Mouse (Mus musculus) kidney, adult 11 months (tissue): ENCODE results near the gene Bscl2.
"Not testable (repeated sequence)": the region's sequence is repeated elsewhere in the genome, so short reads cannot be mapped to it uniquely, and the experiment has no call there.

ENCODE experiments used
- DNase-seq: peaks from one replicate; pipeline ENCODE4 v3.0.0; 2022

The Bscl2 gene

GRCm38 (mm10) chr19:8872266-8872840 lies 35.1 kb downstream of the Bscl2 start:
- DNase-seq, result no peak

DNA sequence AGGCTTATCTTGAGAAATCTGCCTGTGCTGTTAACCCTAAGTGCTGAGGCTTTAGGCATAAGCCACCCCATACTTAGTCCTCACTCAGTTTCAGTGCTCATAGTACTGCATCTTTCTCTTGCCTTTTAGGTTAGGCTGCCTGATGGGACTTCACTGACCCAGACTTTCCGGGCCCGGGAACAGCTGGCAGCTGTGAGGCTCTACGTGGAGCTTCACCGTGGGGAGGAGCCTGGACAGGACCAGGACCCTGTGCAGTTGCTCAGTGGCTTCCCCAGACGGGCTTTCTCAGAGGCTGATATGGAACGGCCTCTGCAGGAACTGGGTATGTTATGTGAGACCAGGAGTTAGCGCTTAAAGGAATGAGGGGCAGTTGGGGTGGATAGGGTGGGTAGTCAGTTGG lies 37.8 kb downstream of the Bscl2 start:
- no peak for DNase-seq

- DNase-seq, result peak; percentile 91
Measured at GRCm38 (mm10) chr19:8880311-8881033, 43.2 kb downstream of the Bscl2 start, which contains the start of gene Uqcc3. Uqcc3 (minus strand) TSS chr19:8880923.

GRCm38 (mm10) chr19:8881034-8881392 lies 43.7 kb downstream of the Bscl2 start:
- no peak for DNase-seq

- no peak for DNase-seq
Measured at GRCm38 (mm10) chr19:8883616-8884015, 46.3 kb downstream of the Bscl2 start, which contains the start of the genes Lbhd1 and Gm49403. Lbhd1 (plus strand) TSS chr19:8883732. Gm49403 (plus strand) TSS chr19:8883930.

DNA sequence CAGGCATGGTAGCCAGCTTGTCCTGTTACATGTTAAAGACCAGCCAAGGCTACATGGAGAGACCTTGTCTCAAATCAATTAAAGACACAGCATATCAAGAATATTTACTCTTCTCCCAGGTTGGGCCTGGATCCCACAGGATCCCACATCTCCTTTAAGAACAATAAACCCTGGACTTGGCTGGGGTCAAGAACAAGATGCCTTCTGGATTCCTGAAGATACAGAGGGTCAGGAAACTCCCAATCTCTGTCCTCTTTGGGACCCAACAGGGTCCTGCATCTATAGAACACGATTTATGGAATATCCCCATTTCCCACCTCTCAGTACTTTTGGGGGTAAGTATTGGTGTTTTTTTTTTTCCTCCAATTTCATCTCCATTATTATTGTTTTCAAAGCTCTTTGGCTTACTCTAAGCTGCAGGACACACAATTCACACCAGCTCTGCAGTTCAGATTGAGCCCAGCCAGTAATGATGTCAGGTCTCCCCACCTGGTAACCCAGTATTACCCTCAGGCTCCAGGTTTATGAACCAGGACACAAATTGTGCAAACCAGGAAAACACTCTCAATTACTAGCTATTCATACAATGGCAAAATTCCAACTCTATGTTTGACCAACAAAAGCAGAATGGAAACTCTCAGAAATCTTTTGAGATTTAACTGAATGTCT lies 49.8 kb downstream of the Bscl2 start:
- DNase-seq, result no peak

- no peak for DNase-seq
Measured at GRCm38 (mm10) chr19:8887585-8888463, 50.6 kb downstream of the Bscl2 start.

DNA sequence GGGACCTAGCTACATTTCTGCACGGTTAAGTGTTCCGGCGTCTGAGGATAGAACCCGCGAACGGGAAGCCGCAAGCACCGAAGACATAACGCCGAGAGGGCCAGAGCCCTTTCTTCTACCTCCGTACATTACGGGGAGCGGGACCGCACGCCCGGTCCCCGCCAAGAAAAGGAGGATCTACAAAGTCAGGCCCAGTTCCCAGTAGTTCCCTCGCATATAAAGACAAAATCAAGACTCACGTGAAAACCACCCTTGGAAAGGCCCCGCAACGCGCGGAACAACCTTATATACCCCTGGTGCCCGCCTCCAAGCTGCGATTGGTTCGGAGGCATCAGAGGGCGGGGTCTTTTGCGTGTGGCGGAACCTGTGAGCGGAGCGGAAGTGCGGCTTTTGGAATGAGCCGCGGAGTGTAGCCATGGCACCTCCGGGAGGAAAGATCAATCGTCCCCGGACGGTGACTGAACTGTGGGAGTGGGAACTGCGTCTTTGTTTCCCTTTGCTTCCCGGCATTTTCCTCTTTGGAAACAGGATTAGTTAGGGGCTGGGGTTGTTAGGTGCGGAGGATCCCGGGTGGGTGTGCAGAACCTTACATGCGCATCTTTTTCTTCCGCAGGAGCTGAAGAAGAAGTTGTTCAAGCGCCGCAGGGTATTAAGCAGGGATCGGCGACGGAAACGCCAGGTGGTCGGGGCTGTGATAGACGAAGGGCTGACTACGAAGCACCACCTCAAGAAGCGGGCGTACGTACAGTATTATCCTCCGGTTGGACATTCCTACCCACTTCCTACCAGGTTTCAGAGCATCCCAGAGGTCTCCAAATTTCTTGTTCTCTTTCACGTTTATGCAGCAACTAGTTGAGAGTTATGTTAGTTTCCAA lies 51.5 kb downstream of the Bscl2 start, which contains the start of the genes 1810009A15Rik and Gm49416:
1810009A15Rik (plus strand) TSS at position 343 of the 875 bp plus-strand sequence.
Gm49416 (plus strand) TSS at position 416 of the 875 bp plus-strand sequence.
- peak; percentile 93 for DNase-seq

- peak; percentile 75 for DNase-seq
Measured at GRCm38 (mm10) chr19:8892829-8893766, 55.8 kb downstream of the Bscl2 start, which contains the start of gene Ints5. Ints5 (plus strand) TSS chr19:8893005.

- DNase-seq, result no peak
Measured at GRCm38 (mm10) chr19:8895397-8895960, 58.2 kb downstream of the Bscl2 start.

DNA sequence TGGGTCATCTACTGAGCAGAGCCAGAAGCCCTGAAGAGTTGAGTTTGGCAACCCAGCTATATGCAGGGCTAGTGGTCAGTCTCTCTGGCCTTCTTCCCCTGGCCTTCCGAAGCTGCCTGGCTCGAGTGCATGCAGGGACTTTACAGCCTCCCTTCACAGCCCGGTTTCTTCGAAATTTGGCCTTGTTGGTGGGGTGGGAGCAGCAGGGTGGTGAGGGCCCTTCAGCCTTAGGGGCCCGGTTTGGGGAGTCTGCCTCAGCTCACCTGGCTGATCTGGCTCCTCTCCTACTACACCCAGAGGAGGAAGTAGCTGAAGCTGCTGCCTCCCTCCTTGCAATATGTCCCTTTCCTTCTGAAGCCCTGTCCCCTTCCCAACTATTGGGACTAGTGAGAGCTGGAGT lies 59.0 kb downstream of the Bscl2 start:
- not testable (repeated sequence) for DNase-seq

- peak; percentile 55 for DNase-seq
Measured at GRCm38 (mm10) chr19:8897211-8897864, 60.1 kb downstream of the Bscl2 start.

GRCm38 (mm10) chr19:8897865-8898495 lies 60.7 kb downstream of the Bscl2 start, which contains the start of gene Ganab:
Ganab (plus strand) TSS chr19:8898071.
- peak; percentile 96 for DNase-seq
